ENCODE assay signal across 8 mouse cellular contexts in the genomic region with DNA sequence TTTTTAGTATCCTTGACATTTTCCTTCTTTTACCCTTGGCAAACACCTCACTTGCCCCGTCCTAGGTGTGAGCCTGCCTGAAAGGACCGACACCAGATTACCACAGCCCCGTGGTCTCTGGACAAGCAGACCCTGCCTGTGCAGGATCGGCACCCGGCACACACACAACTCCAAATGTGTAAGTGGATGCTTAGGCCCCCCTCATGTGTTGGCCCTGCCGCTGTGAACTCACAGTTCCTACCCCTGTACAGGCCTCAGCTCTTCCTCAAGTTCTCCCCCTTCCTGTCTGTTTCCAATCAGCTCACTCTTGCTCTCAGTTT. TPM values are rescaled to one million over a fixed set of nuclear protein-coding genes. Genes with fewer than 3 reads are reported as not detected.
DNase-seq lines count a peak whose midpoint lies in the region; ATAC-seq and TF ChIP-seq lines count a peak whose summit lies in the region.

No protein-coding gene starts in this region.

- DNase-seq in lung, embryonic 14.5 days = no peak
- DNase-seq in lung, adult 18-20 months = no peak
- no peak for DNase-seq in limb, embryonic 10.5 days (ENCODE audit: low spot score)
- DNase-seq in adrenal gland, postnatal 25 days = no peak
- DNase-seq in urinary bladder, postnatal 4 days (ENCODE audit: low spot score in 2 of 2) = no peak
- no peak for DNase-seq in B cell, adult 2 months

- H3K27me3 ChIP-seq in lung, embryonic 14.5 days (ENCODE audit: insufficient read depth, low read length) = no peaks in the 10 kb centered on the region
- peaks cover 90% of the 10 kb centered on the region for H3K27me3 ChIP-seq in limb, embryonic 10.5 days (ENCODE audit: low read depth, poor library complexity, severe bottlenecking)
- peaks cover 13% of the 10 kb centered on the region for H3K27me3 ChIP-seq in neural tube, embryonic 15.5 days (replicated peaks)

- TF ChIP-seq CTCF in lung, embryonic 14.5 days (IDR thresholded peaks at IDR 0.05; ENCODE audit: low read depth) = no peak

- 44% methylated on average over 6 of the region's 6 CpGs for WGBS in lung, embryonic 14.5 days
- 47% methylated on average over 6 of the region's 6 CpGs for WGBS in limb, embryonic 10.5 days
- 72% methylated on average over 6 of the region's 6 CpGs for WGBS in neural tube, embryonic 15.5 days

- peak overlapping the region; percentile 17; the same call in 1 of the 2 replicates for H3K4me3 ChIP-seq in lung, embryonic 14.5 days (ENCODE audit: low read depth, low read length)
- peak overlapping the region; percentile 42 for H3K4me3 ChIP-seq in limb, embryonic 10.5 days
- no peak overlapping the region for H3K4me3 ChIP-seq in neural tube, embryonic 15.5 days (replicated peaks)

- H3K9me3 ChIP-seq in lung, embryonic 14.5 days (ENCODE audit: low read depth, low read length) = no peaks in the 10 kb centered on the region
- H3K9me3 ChIP-seq in limb, embryonic 10.5 days (replicated peaks) = no peaks in the 10 kb centered on the region
- H3K9me3 ChIP-seq in neural tube, embryonic 15.5 days (replicated peaks) = no peaks in the 10 kb centered on the region

- peaks cover 37% of the 10 kb centered on the region for H3K4me1 ChIP-seq in lung, embryonic 14.5 days (ENCODE audit: insufficient read depth)
- H3K4me1 ChIP-seq in limb, embryonic 10.5 days = peaks cover 85% of the 10 kb centered on the region
- H3K4me1 ChIP-seq in neural tube, embryonic 15.5 days = peaks cover 51% of the 10 kb centered on the region

- H3K9ac ChIP-seq in lung, embryonic 14.5 days = peak overlapping the region; percentile 49
- no peak overlapping the region for H3K9ac ChIP-seq in neural tube, embryonic 15.5 days (replicated peaks)

- peak overlapping the region; percentile 97 for H3K27ac ChIP-seq in lung, embryonic 14.5 days (ENCODE audit: low read depth)
- peak overlapping the region; percentile 97 for H3K27ac ChIP-seq in limb, embryonic 10.5 days
- peak overlapping the region; percentile 80 for H3K27ac ChIP-seq in neural tube, embryonic 15.5 days (replicated peaks)

- peaks cover 89% of the 10 kb centered on the region for H3K36me3 ChIP-seq in lung, embryonic 14.5 days (ENCODE audit: insufficient read depth)
- H3K36me3 ChIP-seq in limb, embryonic 10.5 days = peaks cover 15% of the 10 kb centered on the region; the same call in 1 of the 2 replicates
- H3K36me3 ChIP-seq in neural tube, embryonic 15.5 days = no peaks in the 10 kb centered on the region

- H3K4me2 ChIP-seq in lung, embryonic 14.5 days = peak overlapping the region; percentile 56
- no peak overlapping the region for H3K4me2 ChIP-seq in neural tube, embryonic 15.5 days

- no peak for ATAC-seq in lung, embryonic 14.5 days (ENCODE audit: insufficient read depth)
- peak; percentile 11 for ATAC-seq in erythroblast, adult 5-6 weeks (replicated peaks; ENCODE audit: low FRiP score, poor library complexity, severe bottlenecking)
- no peak for ATAC-seq in neural tube, embryonic 15.5 days (ENCODE audit: low FRiP score)

RNA-seq across cellular contexts. Expression of a gene that starts 0.3 kb away (rescaled TPM):
- 2.7 and 2.8 TPM in 2 replicates for polyA plus RNA-seq in lung, embryonic 14.5 days (2014; fragmentation: Nextera tagmentation; extraction: Ambion mirVana)
- 7.9 and 18.1 TPM in 2 replicates for total RNA-seq in erythroblast, adult 5-6 weeks (2015; ENCODE audit: low replicate concordance)
- 3.6 and 12.9 TPM in 2 replicates for total RNA-seq in erythroblast, adult 5-6 weeks (2017; ENCODE audit: low replicate concordance)
- polyA plus RNA-seq in limb, embryonic 10.5 days (2016; fragmentation: Nextera tagmentation; extraction: Ambion mirVana) = 3.7 and 8.1 TPM in 2 replicates
- polyA plus RNA-seq in neural tube, embryonic 15.5 days (2015; fragmentation: Nextera tagmentation; extraction: Ambion mirVana) = 1.4 and 1.8 TPM in 2 replicates
- not detected in 2 replicates for total RNA-seq in adrenal gland, postnatal 25 days (2021)

RNA-seq across cellular contexts. Expression of a gene that starts 21.2 kb away (rescaled TPM):
- polyA plus RNA-seq in lung, embryonic 14.5 days (2014; fragmentation: Nextera tagmentation; extraction: Ambion mirVana) = 12.0 and 12.5 TPM in 2 replicates
- total RNA-seq in erythroblast, adult 5-6 weeks (2015; ENCODE audit: low replicate concordance) = 37.4 and 40.3 TPM in 2 replicates
- 43.1 and 44.2 TPM in 2 replicates for total RNA-seq in erythroblast, adult 5-6 weeks (2017; ENCODE audit: low replicate concordance)
- 4.6 and 4.7 TPM in 2 replicates for polyA plus RNA-seq in limb, embryonic 10.5 days (2016; fragmentation: Nextera tagmentation; extraction: Ambion mirVana)
- polyA plus RNA-seq in neural tube, embryonic 15.5 days (2015; fragmentation: Nextera tagmentation; extraction: Ambion mirVana) = 3.1 and 6.1 TPM in 2 replicates
- 3.1 and 3.8 TPM in 2 replicates for total RNA-seq in adrenal gland, postnatal 25 days (2021)

RNA-seq across cellular contexts. Expression of a gene that starts 34.8 kb away (rescaled TPM):
- polyA plus RNA-seq in lung, embryonic 14.5 days (2014; fragmentation: Nextera tagmentation; extraction: Ambion mirVana) = 29.8 and 33.8 TPM in 2 replicates
- 12.7 and 19.9 TPM in 2 replicates for total RNA-seq in erythroblast, adult 5-6 weeks (2015; ENCODE audit: low replicate concordance)
- 8.2 and 13.1 TPM in 2 replicates for total RNA-seq in erythroblast, adult 5-6 weeks (2017; ENCODE audit: low replicate concordance)
- polyA plus RNA-seq in limb, embryonic 10.5 days (2016; fragmentation: Nextera tagmentation; extraction: Ambion mirVana) = 31.7 and 32.0 TPM in 2 replicates
- polyA plus RNA-seq in neural tube, embryonic 15.5 days (2015; fragmentation: Nextera tagmentation; extraction: Ambion mirVana) = 12.3 and 14.1 TPM in 2 replicates
- total RNA-seq in adrenal gland, postnatal 25 days (2021) = 73.9 and 76.0 TPM in 2 replicates

RNA-seq across cellular contexts. Expression of a gene that starts 36.4 kb away (rescaled TPM):
- 66.1 and 68.6 TPM in 2 replicates for polyA plus RNA-seq in lung, embryonic 14.5 days (2014; fragmentation: Nextera tagmentation; extraction: Ambion mirVana)
- total RNA-seq in erythroblast, adult 5-6 weeks (2015; ENCODE audit: low replicate concordance) = 9.8 and 16.9 TPM in 2 replicates
- total RNA-seq in erythroblast, adult 5-6 weeks (2017; ENCODE audit: low replicate concordance) = 18.3 and 21.5 TPM in 2 replicates
- polyA plus RNA-seq in limb, embryonic 10.5 days (2016; fragmentation: Nextera tagmentation; extraction: Ambion mirVana) = 71.7 and 79.3 TPM in 2 replicates
- polyA plus RNA-seq in neural tube, embryonic 15.5 days (2015; fragmentation: Nextera tagmentation; extraction: Ambion mirVana) = 66.7 and 75.1 TPM in 2 replicates
- 75.1 and 83.9 TPM in 2 replicates for total RNA-seq in adrenal gland, postnatal 25 days (2021)

RNA-seq across cellular contexts. Expression of a gene that starts 59.8 kb away (rescaled TPM):
- polyA plus RNA-seq in lung, embryonic 14.5 days (2014; fragmentation: Nextera tagmentation; extraction: Ambion mirVana) = 81.7 and 83.8 TPM in 2 replicates
- 17.8 and 22.9 TPM in 2 replicates for total RNA-seq in erythroblast, adult 5-6 weeks (2015; ENCODE audit: low replicate concordance)
- 9.2 and 14.8 TPM in 2 replicates for total RNA-seq in erythroblast, adult 5-6 weeks (2017; ENCODE audit: low replicate concordance)
- 199 and 229 TPM in 2 replicates for polyA plus RNA-seq in limb, embryonic 10.5 days (2016; fragmentation: Nextera tagmentation; extraction: Ambion mirVana)
- polyA plus RNA-seq in neural tube, embryonic 15.5 days (2015; fragmentation: Nextera tagmentation; extraction: Ambion mirVana) = 20.3 and 33.1 TPM in 2 replicates
- total RNA-seq in adrenal gland, postnatal 25 days (2021) = 19.6 and 22.3 TPM in 2 replicates
